Mouse (Mus musculus): Measurements from ENCODE around the gene Fah. TPM values are rescaled to one million over a fixed set of nuclear protein-coding genes. Genes with fewer than 3 reads are reported as not detected.
A peak's percentile ranks its signal among the peaks of the same experiment; 100 is the strongest.

Fah gene
- total RNA-seq, 2 experiments from 2014 or later = 15.4 to 15.8 TPM

GRCm38 (mm10) chr7:84596002-84596401 is 10.5 kb downstream of the Fah start:
- DNase-seq (ENCODE audit: low spot score in 2 of 2) = no peak

DNA sequence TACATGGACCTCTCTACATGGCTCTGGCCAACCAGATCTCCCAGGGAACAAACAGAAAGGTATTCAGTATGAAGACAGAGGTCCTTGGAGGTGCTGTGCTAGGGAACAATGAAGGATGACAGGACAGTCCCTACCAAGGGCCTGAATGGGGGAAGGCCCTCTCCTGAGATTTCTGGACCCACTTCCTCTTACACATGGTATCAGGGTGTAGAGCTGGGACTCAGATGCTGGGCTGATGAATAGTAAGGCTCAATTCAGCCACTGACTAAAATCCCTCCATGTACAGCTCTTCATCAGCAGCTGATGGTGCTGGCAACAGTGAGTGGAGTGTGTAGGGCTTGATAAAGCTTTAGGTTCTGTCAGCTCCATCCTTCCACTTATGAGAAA is 11.6 kb downstream of the Fah start:
- no peak for DNase-seq (ENCODE audit: low spot score in 2 of 2)

- DNase-seq (ENCODE audit: low spot score in 2 of 2) = peak; percentile 26 to 40
Observed at GRCm38 (mm10) chr7:84594087-84594916, 12.2 kb downstream of the Fah start.

DNA sequence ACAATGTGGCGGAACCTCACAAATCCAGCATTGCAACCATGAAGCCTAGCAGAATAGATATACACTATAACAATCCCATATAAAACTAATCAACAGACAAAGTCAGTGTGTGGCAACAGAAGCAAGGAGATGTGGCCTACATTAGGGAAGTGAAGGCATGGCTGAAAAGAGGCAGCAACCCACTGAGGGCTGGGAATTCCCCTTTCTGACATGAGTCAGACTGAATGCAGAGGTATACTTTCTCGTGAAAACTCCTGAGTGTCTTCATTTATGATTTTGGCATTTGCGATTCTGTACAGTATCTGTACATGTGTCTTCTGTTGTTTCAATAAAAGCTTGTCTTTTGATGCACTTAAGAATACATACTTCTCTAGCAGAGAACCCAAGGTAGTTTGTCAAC is 15.2 kb downstream of the Fah start:
- no peak for DNase-seq (ENCODE audit: low spot score in 2 of 2)

- DNase-seq (ENCODE audit: low spot score in 2 of 2) = no peak
Observed at GRCm38 (mm10) chr7:84590622-84591021, 15.9 kb downstream of the Fah start.

- no peak for DNase-seq (ENCODE audit: low spot score in 2 of 2)
Observed at GRCm38 (mm10) chr7:84587101-84587783, 19.3 kb downstream of the Fah start.

DNA sequence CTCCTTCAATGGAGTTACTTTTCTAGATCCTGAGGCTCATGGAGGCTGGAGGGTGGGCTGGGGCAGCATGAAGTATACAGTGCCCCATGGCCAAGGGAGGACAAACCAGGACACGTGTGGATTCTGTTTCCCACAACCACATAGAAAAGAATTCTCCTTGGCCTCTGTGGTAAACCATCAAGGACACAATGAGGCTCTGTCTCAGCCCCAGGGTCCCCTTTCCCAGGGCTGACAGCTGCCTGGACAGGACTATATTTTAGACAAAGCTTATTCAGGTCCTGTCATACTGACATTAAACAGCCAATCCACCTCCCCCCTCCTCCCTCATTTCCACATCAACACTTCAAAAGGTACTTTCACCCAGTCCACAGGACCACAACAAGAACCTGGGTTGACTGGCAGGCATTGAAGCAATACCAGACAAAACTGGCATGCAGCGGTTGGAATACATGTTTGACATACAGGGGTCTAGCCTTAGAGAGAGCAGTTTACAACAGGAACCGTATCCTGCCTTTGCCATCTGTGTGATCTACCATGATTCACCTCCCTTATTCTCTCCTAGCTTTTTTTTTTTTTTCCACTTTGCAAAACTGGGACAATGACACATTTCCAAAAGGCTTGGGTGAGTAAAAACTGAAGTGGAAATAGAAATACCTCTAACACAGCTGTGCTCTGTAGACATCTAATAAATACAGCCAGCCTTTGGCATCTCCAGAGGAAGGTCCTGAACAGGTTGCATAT is 20.0 kb downstream of the Fah start:
- DNase-seq (ENCODE audit: low spot score in 2 of 2) = no peak

- no peak for DNase-seq (ENCODE audit: low spot score in 2 of 2)
Observed at GRCm38 (mm10) chr7:84585086-84585485, 21.4 kb downstream of the Fah start.

GRCm38 (mm10) chr7:84579769-84580168 is 26.8 kb downstream of the Fah start:
- no peak for DNase-seq (ENCODE audit: low spot score in 2 of 2)

GRCm38 (mm10) chr7:84578841-84579240 is 27.7 kb downstream of the Fah start:
- DNase-seq (ENCODE audit: low spot score in 2 of 2) = peak; percentile 24 to 28

DNA sequence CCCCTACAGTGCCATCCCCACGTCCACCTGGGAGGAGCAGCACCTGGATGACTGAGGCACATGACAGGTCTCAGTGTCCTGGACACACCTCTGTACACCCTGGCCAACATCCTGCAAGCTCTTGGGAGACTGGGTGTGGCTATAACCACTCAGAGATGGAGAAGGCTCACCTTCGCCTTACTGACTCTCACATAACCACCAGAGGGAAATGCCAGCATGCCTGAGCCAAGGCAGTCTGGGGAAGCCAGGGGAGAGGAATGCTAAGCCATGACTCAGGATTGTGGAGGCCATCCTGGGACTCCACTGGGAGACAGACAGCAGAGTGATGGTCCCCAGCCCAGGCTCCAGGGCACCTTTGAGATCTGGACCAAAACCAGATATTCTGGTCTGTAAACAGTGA is 29.5 kb downstream of the Fah start:
- no peak for DNase-seq (ENCODE audit: low spot score in 2 of 2)

DNA sequence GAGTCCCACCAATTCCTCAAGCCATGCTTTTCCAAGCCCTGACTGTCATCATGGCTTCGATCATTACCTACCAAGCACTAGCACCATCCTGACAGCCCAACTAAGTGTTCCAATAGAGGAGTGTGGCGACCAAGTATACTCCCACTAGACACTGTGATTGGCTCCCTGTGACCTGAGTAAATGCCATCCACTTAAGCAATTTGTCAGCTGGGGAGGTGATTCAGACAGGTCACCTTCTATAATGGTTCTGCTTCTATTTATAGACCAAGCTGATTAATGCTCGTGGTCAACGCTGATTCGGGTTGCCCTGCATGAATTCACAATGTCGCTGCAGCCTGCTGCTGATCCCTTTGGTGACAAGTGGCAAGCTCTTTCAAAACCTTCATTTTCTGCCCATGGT is 40.3 kb downstream of the Fah start:
- DNase-seq (ENCODE audit: low spot score in 2 of 2) = no peak

- DNase-seq (ENCODE audit: low spot score in 2 of 2) = no peak
Observed at GRCm38 (mm10) chr7:84564236-84564635, 42.3 kb downstream of the Fah start.

- no peak for DNase-seq (ENCODE audit: low spot score in 2 of 2)
Observed at GRCm38 (mm10) chr7:84560500-84560899, 46.0 kb downstream of the Fah start.

DNA sequence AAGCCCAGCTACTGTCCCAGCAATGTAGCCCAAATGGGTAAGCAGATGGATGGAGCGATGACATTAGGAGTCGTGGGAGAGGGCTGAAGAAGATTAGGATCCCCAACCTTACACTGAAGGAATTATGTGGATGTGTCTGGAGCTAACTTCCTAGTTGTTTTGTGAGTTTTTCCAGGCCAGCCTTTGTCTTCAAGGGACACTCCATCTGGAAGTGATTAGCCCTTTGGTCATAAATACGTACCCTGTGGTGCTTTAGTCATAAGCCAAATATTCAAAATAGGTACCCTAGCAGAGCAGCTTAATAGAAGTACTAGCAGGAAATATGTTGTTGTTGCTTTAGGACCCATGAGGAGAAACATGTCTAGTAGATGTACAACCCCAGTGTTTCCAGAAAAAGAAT is 49.2 kb downstream of the Fah start:
- no peak for DNase-seq (ENCODE audit: low spot score in 2 of 2)

DNA sequence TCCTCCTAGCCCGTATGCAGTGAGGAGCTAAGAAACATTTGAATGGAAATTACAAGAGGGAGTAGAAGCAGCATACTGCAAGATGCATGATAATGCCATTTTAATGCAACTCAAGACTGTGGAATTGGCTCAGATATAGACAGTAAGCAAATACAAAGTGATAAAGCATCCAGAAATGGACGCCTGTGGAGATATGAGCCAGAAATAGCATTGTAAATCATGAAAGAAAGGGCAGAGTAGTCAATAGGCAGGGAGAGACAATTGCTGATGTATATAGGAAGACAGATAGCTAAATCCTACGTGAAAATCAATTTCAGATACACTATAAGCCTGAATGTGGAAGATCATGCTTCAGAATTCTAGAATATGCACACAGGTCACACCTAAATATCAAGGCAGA is 51.2 kb downstream of the Fah start:
- no peak for DNase-seq (ENCODE audit: low spot score in 2 of 2)

- DNase-seq (ENCODE audit: low spot score in 2 of 2) = peak in 1 of 2 experiments; percentile 5
Observed at GRCm38 (mm10) chr7:84551472-84551871, 55.0 kb downstream of the Fah start.

DNA sequence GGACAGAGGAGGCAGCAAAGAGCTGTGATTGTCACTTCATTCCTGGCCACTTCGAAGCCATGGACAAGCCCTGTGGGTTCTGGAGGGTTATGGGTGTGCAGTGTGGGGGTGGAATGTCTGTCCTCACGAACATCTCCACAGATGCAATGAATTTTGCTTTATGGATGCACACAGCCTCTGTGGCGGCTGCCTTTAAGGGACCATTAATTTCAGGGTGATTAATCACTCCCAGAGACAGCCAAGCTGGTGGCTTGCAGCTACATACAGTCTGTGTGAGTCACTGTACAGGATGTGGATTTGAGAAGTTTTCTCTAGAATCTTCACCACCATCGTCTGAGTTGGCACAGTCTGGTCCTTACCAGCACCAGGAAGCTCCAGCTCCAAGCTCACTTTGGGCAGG is 59.9 kb downstream of the Fah start:
- no peak for DNase-seq (ENCODE audit: low spot score in 2 of 2)

DNA sequence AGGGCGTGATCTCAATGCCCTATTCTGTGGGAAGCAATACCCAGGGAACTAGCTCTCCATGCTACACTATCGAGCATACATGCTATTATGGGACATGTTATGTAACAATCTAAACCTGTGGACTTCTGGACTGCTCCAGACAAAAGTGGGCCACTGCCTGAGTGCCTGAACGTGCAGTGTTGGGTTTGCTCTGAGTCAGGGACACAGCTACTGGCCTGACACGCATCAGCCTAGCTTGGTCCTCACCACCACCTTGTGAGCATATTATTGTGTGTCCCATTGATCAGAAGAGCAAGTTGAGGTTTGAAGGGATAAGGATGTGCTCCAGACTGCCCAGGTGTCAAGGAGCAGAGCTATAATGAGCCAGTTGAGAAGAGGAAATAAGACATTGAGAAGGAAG is 61.6 kb downstream of the Fah start:
- no peak for DNase-seq (ENCODE audit: low spot score in 2 of 2)

Measured in layer of hippocampus, postnatal 10 days (tissue).